Mouse (Mus musculus) regulatory T cell (primary cell): ENCODE results near the gene Gm42715.
"Not testable (repeated sequence)": the region's sequence is repeated elsewhere in the genome, so short reads cannot be mapped to it uniquely, and the experiment has no call there.

Experiments used
- in situ Hi-C: fragments of 300-600 bp; cut with MboI, MseI; formaldehyde crosslinking; loops from one replicate; pipeline ENCODE4 v1.15.1; 2025; ENCODE audit warnings: high pct_unique_total_duplicates

Gm42715 gene

GRCm38 (mm10) chr7:127519284-127519683 lies at the start of gene Gm42715:
Gm42715 (plus strand) TSS chr7:127519584.
- in situ Hi-C loops: no loop called here

DNA sequence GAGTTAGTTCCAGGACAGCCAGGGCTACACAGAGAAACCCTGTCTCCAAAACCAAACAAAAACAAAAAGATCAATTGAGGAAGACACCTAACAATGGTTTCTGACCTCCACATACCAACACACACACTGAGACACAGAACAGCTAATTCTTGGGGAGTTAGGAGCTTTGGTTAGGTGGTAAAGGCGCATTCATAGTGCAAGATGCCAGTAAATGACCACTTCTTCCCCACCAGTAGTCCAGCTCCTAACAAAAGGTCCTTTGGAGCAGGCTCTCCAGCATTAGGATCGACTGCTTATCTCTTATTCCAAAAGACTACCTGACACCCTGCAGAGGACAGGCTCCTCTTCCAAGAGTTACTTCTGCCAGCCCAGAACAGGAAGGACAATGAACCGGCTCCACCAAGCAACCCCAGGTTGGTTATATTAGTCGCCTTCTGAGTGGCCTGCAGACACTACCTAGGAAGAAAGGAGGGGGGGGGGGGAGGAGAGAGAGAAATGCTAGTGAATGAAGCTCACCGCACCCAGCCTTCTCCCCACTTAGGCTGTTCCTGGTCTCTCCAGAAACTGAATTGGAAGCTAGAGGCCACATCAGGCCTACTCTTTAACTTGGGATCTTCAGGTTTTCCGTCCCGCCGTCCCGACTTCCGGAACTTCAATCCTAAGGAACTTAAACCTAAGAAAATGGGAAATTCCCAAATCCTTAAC lies 49.2 kb upstream of the Gm42715 start:
- in situ Hi-C loops: loop anchor here (10.0 kb wide), 1 partner anchor 825 kb away; the partner anchor contains the start of gene BC017158

- in situ Hi-C loops: loop anchor here (10.0 kb wide), 1 partner anchor 824 kb away; the partner anchor contains the start of gene BC017158
Observed at GRCm38 (mm10) chr7:127470743-127471645, 48.4 kb upstream of the Gm42715 start.

- in situ Hi-C loops: loop anchor here (10.0 kb wide), 1 partner anchor 823 kb away; the partner anchor contains the start of gene BC017158
Observed at GRCm38 (mm10) chr7:127471646-127472010, 47.8 kb upstream of the Gm42715 start.

GRCm38 (mm10) chr7:127472060-127472459 lies 47.3 kb upstream of the Gm42715 start:
- in situ Hi-C loops: loop anchor here (10.0 kb wide), 1 partner anchor 823 kb away; the partner anchor contains the start of gene BC017158

DNA sequence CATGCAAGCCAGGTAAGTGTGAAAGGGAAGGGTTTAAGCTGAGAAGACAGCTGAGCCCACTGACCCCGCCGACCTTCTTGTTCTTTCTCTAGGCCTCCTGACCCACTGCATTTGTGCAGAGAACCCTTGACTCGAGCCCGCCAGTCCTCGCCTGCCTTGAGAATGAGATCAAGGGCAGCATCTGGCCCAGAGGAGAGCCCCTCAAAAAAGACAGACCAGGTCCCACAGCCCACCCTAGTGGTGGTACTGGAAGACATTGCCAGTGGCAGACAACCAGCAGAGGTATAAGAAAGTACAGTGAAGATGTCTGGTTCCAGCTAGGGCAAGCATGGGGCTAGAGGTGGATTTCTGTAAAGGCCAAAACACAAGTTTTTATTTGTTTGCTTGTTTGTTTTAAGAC lies 45.7 kb upstream of the Gm42715 start:
- in situ Hi-C loops: loop anchor here (10.0 kb wide), 1 partner anchor 821 kb away; the partner anchor contains the start of gene BC017158

- in situ Hi-C loops: loop anchor here (10.0 kb wide), 1 partner anchor 820 kb away; the partner anchor contains the start of gene BC017158
Observed at GRCm38 (mm10) chr7:127474378-127475070, 44.9 kb upstream of the Gm42715 start.

DNA sequence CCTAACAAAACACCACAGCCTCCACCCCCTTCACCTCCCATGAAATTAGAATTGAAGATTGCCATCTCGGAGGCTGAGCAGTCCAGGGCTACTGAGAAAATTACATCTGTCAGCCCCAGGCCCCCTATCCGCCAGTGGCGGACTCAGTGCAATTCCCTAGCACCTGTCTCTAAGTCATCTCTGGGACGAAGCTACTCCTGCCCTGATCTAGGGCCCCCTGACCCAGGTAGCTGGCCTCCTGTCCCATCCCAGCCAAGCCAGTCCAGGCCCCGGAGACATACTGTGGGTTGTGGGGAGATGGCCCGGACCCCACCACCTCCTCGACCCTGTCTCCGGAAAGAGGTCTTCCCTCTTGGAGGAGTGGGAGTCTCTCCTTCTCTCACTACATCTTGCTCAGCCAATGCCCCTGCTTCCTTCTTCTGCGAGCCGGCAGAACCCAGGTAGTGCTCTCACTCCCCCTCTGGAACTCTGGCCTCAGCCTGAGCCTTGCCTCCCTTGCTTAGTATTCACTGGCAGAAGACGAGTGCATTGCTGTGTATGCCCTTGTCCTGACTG lies 44.1 kb upstream of the Gm42715 start:
- in situ Hi-C loops: loop anchor here (10.0 kb wide), 1 partner anchor 820 kb away; the partner anchor contains the start of gene BC017158

- in situ Hi-C loops: loop anchor here (10.0 kb wide), 1 partner anchor 818 kb away; the partner anchor contains the start of gene BC017158
Observed at GRCm38 (mm10) chr7:127476336-127476735, 43.0 kb upstream of the Gm42715 start.

DNA sequence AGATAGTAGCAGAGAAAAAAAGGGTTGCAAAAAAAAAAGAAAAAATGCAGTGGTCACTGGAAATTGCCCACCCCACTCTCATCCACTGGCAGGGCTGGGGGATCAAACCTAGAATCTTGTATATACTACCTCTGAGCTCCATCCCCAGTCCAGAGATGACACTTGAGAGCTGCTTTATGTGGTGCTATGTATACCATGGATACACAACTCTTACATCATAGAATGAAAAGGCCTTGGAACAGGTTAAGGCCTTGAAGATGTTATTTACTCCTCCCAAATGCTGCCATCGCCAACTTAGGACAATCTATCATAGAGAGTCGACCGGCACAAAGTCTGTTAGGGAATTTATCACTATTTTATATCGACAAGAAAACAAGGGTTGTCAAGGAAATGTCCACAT lies 42.5 kb upstream of the Gm42715 start:
- in situ Hi-C loops: loop anchor here (10.0 kb wide), 1 partner anchor 818 kb away; the partner anchor contains the start of gene BC017158

DNA sequence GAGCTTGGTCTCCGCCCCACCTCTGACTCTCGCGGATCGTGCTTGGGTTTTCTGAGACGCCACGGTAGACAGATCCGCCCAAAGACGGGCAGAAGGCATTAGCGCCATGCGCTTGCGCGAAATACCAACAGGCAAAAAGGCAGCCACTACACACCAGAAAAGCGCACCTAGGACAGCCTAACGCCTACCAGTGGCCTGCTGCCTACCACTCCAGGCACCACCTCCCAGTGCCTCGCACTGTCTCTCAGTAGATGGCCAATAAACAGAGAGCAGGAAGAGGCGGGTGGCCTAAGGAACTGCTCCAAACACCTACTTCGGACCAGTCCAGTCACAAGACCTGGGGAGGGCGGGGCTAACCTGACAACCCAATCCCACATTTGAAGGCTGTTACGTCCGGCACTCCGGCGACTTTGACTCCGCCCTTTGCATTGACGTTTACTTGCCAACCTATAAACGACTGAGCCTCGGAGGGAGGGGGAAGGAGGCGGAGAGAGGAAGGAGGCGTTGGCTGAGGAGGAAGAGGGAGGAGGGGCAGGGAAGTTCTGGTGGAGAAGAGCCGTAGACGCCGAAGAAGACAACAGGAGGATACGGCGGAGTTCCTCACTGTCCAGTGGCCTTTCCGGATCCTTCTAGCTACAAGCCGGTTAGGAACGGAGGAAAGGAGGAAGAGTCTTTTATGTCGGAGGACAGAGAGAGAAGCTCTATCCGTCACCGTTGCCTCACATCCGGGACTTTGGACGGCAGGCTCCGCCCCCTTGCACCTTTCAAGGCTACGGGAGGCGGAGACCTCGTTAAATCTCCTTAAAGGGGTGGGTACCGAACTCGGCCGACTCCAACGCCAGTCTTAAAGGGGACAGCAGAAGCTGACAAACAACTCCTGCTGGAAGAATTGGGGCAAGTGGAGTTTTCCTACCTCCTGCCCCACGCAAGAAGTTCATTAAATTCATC lies 41.4 kb upstream of the Gm42715 start:
- in situ Hi-C loops: loop anchor here (10.0 kb wide), 1 partner anchor 817 kb away; the partner anchor contains the start of gene BC017158

DNA sequence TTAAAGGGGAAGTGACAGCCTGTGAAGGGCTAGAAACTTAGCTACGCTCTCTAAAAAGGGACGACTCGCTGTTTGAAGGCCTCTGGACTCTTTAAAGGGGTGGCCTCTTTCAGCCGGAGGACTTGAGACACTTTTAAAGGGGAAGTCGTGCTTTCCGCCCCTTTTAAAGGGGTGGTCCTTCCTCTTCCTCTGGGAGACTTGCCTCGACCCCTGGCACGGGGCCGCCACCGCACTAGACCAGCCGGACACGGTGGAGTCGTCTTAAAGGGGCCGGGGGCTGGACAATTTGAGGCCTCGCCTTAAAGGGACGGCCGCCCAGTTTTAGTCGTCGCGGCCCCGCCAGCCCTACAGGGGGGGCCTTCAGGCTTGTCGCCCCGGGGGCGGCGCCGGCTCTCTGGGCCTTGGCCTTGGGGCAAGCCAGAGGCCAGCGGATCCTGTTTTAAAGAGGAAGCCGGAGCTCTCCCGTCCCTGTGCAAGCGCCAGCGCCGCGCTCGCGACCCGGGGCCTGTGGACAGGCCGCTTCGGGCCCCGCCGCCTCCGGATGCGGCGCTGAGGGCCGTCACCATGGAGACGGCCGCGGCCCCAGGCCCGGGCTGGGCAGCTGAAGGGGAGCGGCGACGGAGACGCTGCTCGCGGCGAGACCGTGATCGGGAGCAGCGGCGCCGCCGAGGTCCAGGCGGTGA lies 40.6 kb upstream of the Gm42715 start, which contains the start of gene Fbrs:
TSS of gene Fbrs (plus strand) at position 565 of the 683 bp plus-strand sequence.
- in situ Hi-C loops: loop anchor here (10.0 kb wide), 1 partner anchor 816 kb away; the partner anchor contains the start of gene BC017158

- in situ Hi-C loops: loop anchor here (10.0 kb wide), 1 partner anchor 815 kb away; the partner anchor contains the start of gene BC017158
Observed at GRCm38 (mm10) chr7:127479318-127480225, 39.8 kb upstream of the Gm42715 start.

DNA sequence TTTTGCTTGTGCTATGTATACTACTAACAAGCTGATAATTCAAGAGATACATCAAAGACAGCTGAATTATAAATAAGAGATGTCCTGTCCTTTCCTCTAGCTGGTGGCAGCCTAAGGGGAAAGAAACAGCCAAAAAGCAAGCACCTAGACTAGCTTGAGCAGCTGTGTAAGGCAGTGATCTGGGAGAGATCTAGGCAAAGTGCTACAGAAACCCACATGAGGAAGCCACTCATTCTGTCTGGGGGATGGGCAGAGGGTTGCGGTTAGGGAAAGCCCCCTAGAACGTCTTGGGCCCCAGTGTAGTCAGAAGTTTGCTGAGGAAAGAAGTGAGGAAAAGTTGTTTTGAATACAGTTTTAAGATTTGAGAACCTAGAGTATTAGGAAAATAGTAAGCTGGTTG lies 39.1 kb upstream of the Gm42715 start:
- in situ Hi-C loops: no loop called here

DNA sequence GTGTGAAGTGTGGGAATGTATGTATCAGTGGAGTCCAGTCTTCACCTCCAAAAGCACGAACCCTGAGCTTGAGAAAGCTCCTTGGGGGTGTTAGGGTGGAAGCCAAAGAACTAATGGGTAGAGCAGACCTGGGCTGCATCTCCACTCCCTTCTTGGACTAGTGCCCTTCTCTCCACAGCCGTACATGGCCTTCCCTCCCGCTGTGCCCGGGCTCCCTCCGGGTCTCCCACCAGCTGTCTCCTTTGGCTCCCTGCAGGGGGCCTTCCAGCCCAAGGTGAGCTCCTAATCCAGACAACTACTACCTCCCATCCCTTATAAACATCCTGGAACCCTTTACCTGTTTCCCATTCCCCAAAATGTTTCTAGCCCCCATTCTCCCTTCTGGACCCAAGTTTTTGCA lies 34.0 kb upstream of the Gm42715 start:
- in situ Hi-C loops: no loop called here

GRCm38 (mm10) chr7:127488364-127488763 lies 31.0 kb upstream of the Gm42715 start:
- in situ Hi-C loops: not testable (repeated sequence)

DNA sequence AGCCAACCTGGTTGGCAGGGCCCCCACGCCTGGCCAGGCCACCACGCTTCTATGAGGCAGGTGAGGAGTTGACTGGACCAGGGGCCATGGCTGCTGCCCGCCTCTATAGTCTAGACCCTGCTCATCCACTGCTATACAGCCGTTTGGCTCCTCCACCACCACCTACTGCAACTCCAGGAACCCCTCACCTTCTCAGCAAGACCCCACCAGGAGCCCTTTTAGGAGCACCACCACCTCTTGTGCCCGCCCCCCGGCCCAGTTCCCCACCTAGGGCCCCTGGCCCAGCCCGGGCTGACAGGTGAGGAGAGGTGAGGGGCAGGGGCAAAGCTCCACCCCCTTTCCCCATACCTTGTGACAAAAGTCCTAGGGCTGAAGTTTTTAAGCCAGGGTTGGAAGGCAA lies 29.4 kb upstream of the Gm42715 start:
- in situ Hi-C loops: no loop called here

- in situ Hi-C loops: no loop called here
Observed at GRCm38 (mm10) chr7:127491846-127492245, 27.5 kb upstream of the Gm42715 start.
